Comparison of ENCODE assay signal across 23 mouse cellular contexts in genomic region chr6:149324242-149324633, GRCm38 (mm10). TPM values are rescaled to one million over a fixed set of nuclear protein-coding genes. Genes with fewer than 3 reads are reported as not detected.
DNase-seq lines count a peak whose midpoint lies in the region; ATAC-seq and TF ChIP-seq lines count a peak whose summit lies in the region.
"Had no signal": no experiment of that assay in that cellular context is flagged by ENCODE, and none has a peak within 500 bp of the region (broad histone marks: within the 10 kb centered on the region; RNA-seq: fewer than 3 reads in every experiment).

No protein-coding gene starts in this region.

- H3K9ac ChIP-seq in heart, embryonic 13.5 days: no peak overlapping the region
- no peak overlapping the region for H3K9ac ChIP-seq in midbrain, embryonic 11.5 days (ENCODE audit: low read length)
- H3K9ac ChIP-seq in midbrain, postnatal 0 days (replicated peaks; ENCODE audit: low read length, poor library complexity, severe bottlenecking): no peak overlapping the region
- H3K9ac ChIP-seq: embryonic facial prominence, embryonic 13.5 days; forebrain, embryonic 12.5 days; heart, embryonic 12.5 days; hindbrain, embryonic 12.5 days had no signal

- H3K4me3 ChIP-seq in heart, embryonic 13.5 days: no peak overlapping the region
- H3K4me3 ChIP-seq in midbrain, embryonic 11.5 days (ENCODE audit: low read depth, low read length): no peak overlapping the region
- no peak overlapping the region for H3K4me3 ChIP-seq in midbrain, postnatal 0 days (ENCODE audit: low read depth, low read length)
- H3K4me3 ChIP-seq: embryonic facial prominence, embryonic 13.5 days; forebrain, embryonic 12.5 days; heart, embryonic 12.5 days; hindbrain, embryonic 12.5 days had no signal

- no peaks in the 10 kb centered on the region for H3K27me3 ChIP-seq in heart, embryonic 13.5 days (replicated peaks)
- no peaks in the 10 kb centered on the region for H3K27me3 ChIP-seq in midbrain, embryonic 11.5 days (ENCODE audit: control insufficient read depth, insufficient read depth, low read length)
- no peaks in the 10 kb centered on the region for H3K27me3 ChIP-seq in midbrain, postnatal 0 days (ENCODE audit: insufficient read depth, low read length)
- H3K27me3 ChIP-seq: embryonic facial prominence, embryonic 13.5 days; forebrain, embryonic 12.5 days; heart, embryonic 12.5 days; hindbrain, embryonic 12.5 days had no signal

- H3K4me2 ChIP-seq in heart, embryonic 13.5 days: no peak overlapping the region
- H3K4me2 ChIP-seq in midbrain, embryonic 11.5 days: no peak overlapping the region
- H3K4me2 ChIP-seq in midbrain, postnatal 0 days (ENCODE audit: low read depth, low read length, poor library complexity, severe bottlenecking): no peak overlapping the region
- H3K4me2 ChIP-seq: embryonic facial prominence, embryonic 13.5 days; forebrain, embryonic 12.5 days; heart, embryonic 12.5 days; hindbrain, embryonic 12.5 days had no signal

- no peak for DNase-seq in heart, adult 8-10 months (ENCODE audit: low spot score)
- peak; percentile 75 for DNase-seq in midbrain, embryonic 11.5 days (ENCODE audit: low spot score, missing footprints)
- DNase-seq in midbrain, postnatal 0 days (ENCODE audit: low spot score): no peak
- DNase-seq in urinary bladder, postnatal 4 days (ENCODE audit: low spot score in 2 of 2): no peak
- no peak for DNase-seq in urinary bladder, adult 2 months (ENCODE audit: low spot score)
- DNase-seq: adrenal gland, adult 8-10 months; adrenal gland, postnatal 36 days; B cell, adult 2 months; cerebellum, adult 11 months; cerebellum, adult 9-10 months; cerebellum, postnatal 25 days; gastrocnemius, postnatal 10 days; heart, adult 18-20 months; heart, postnatal 4 days had no signal

- peaks cover 92% of the 10 kb centered on the region for H3K36me3 ChIP-seq in heart, embryonic 13.5 days
- H3K36me3 ChIP-seq in midbrain, embryonic 11.5 days (ENCODE audit: control insufficient read depth, insufficient read depth, low read length): peaks cover 17% of the 10 kb centered on the region; the same call in 1 of the 2 replicates
- peaks cover 49% of the 10 kb centered on the region for H3K36me3 ChIP-seq in midbrain, postnatal 0 days (ENCODE audit: insufficient read depth, low read length)

- H3K27ac ChIP-seq in heart, embryonic 13.5 days (replicated peaks): peak overlapping the region; percentile 51; the same call in 1 of the 2 replicates
- no peak overlapping the region for H3K27ac ChIP-seq in midbrain, embryonic 11.5 days (ENCODE audit: low read depth, low read length)
- no peak overlapping the region for H3K27ac ChIP-seq in midbrain, postnatal 0 days (ENCODE audit: low read depth, low read length)
- H3K27ac ChIP-seq: embryonic facial prominence, embryonic 13.5 days; forebrain, embryonic 12.5 days; hindbrain, embryonic 12.5 days had no signal

- TF ChIP-seq CTCF in midbrain, postnatal 0 days (IDR thresholded peaks at IDR 0.05): no peak

- no peaks in the 10 kb centered on the region for H3K9me3 ChIP-seq in heart, embryonic 13.5 days
- H3K9me3 ChIP-seq in midbrain, embryonic 11.5 days (ENCODE audit: control insufficient read depth, low read length): no peaks in the 10 kb centered on the region
- no peaks in the 10 kb centered on the region for H3K9me3 ChIP-seq in midbrain, postnatal 0 days (ENCODE audit: low read length)
- H3K9me3 ChIP-seq: forebrain, embryonic 12.5 days; heart, embryonic 12.5 days; hindbrain, embryonic 12.5 days had no signal

- ATAC-seq in heart, embryonic 13.5 days (ENCODE audit: extremely low read depth, insufficient number of reproducible peaks, low FRiP score, low TSS enrichment): no peak
- ATAC-seq in midbrain, embryonic 11.5 days (ENCODE audit: low FRiP score): no peak
- ATAC-seq in midbrain, postnatal 0 days (ENCODE audit: low FRiP score): no peak
- peak; percentile 65 for ATAC-seq in megakaryocyte-erythroid progenitor cell, adult 5-6 weeks (replicated peaks; ENCODE audit: low FRiP score, low TSS enrichment, poor library complexity, severe bottlenecking)
- ATAC-seq: forebrain, embryonic 16.5 days; hindbrain, embryonic 16.5 days; inflammation-experienced regulatory T-cells, adult 6 months had no signal

- WGBS in heart, embryonic 13.5 days: 95% methylated on average over 6 of the region's 6 CpGs
- 97% methylated on average over 6 of the region's 6 CpGs for WGBS in midbrain, embryonic 11.5 days
- WGBS in midbrain, postnatal 0 days: 96% methylated on average over 6 of the region's 6 CpGs

- H3K4me1 ChIP-seq in heart, embryonic 13.5 days: peaks cover 5% of the 10 kb centered on the region; the same call in 1 of the 2 replicates
- no peaks in the 10 kb centered on the region for H3K4me1 ChIP-seq in midbrain, embryonic 11.5 days (ENCODE audit: control insufficient read depth, insufficient read depth, low read length)
- no peaks in the 10 kb centered on the region for H3K4me1 ChIP-seq in midbrain, postnatal 0 days (ENCODE audit: insufficient read depth, low read length)
- H3K4me1 ChIP-seq: embryonic facial prominence, embryonic 13.5 days; forebrain, embryonic 12.5 days; heart, embryonic 12.5 days; hindbrain, embryonic 12.5 days had no signal

RNA-seq across cellular contexts. Expression of gene Resf1, which starts 15.0 kb away (rescaled TPM):
- 24.4 and 26.9 TPM in 2 replicates for polyA plus RNA-seq in heart, embryonic 13.5 days (2015; fragmentation: Nextera tagmentation; extraction: Ambion mirVana)
- total RNA-seq in heart, adult 8-10 months (2022): 10 to 100 TPM; 20.2 to 45.4 (median 29.3) TPM
- polyA plus RNA-seq in midbrain, embryonic 11.5 days (2014; fragmentation: Nextera tagmentation; extraction: Ambion mirVana): 42.0 and 44.5 TPM in 2 replicates
- 27.7 and 33.7 TPM in 2 replicates for total RNA-seq in midbrain, postnatal 0 days (2014; rRNA removed)
- 25.5 and 25.6 TPM in 2 replicates for polyA plus RNA-seq in midbrain, postnatal 0 days (2015; fragmentation: Nextera tagmentation; extraction: Ambion mirVana)
- 48.3 and 72.8 TPM in 2 replicates for total RNA-seq in megakaryocyte-erythroid progenitor cell, adult 5-6 weeks (2014; fragmentation: Nextera tagmentation)
- 64.1 and 71.6 TPM in 2 replicates for total RNA-seq in megakaryocyte-erythroid progenitor cell, adult 5-6 weeks (2017)
- 13.8 and 17.1 TPM in 2 replicates for polyA plus RNA-seq in urinary bladder, adult 2 months (2012; rRNA removed)
